In genomic region chr1:77259789-77260188, GRCm38 (mm10) we compare ENCODE assay signal across 16 mouse cellular contexts.
DNase-seq lines count a peak whose midpoint lies in the region; ATAC-seq and TF ChIP-seq lines count a peak whose summit lies in the region.
"Had no signal": no experiment of that assay in that cellular context is flagged by ENCODE, and none has a peak within 500 bp of the region (broad histone marks: within the 10 kb centered on the region; RNA-seq: fewer than 3 reads in every experiment).

No protein-coding gene starts in this region.

- peak overlapping the region; percentile 7 for H3K4me3 ChIP-seq in layer of hippocampus, adult 2 months
- no peak overlapping the region for H3K4me3 ChIP-seq in embryonic facial prominence, embryonic 15.5 days (replicated peaks)
- H3K4me3 ChIP-seq in midbrain, embryonic 10.5 days, result 0 out of 2 replicates have a peak overlapping the region, but pooled peaks have one; percentile 11
- H3K4me3 ChIP-seq in stomach, postnatal 0 days (ENCODE audit: low read depth, low read length), result no peak overlapping the region
- no peak overlapping the region for H3K4me3 ChIP-seq in neural tube, embryonic 15.5 days (replicated peaks)
- H3K4me3 ChIP-seq: intestine, embryonic 15.5 days; limb, embryonic 13.5 days; neural tube, embryonic 12.5 days had no signal

- H3K9me3 ChIP-seq in embryonic facial prominence, embryonic 15.5 days (replicated peaks), result no peaks in the 10 kb centered on the region
- no peaks in the 10 kb centered on the region for H3K9me3 ChIP-seq in midbrain, embryonic 10.5 days (replicated peaks)
- H3K9me3 ChIP-seq in stomach, postnatal 0 days (ENCODE audit: control insufficient read depth, low read length), result no peaks in the 10 kb centered on the region
- H3K9me3 ChIP-seq in neural tube, embryonic 15.5 days (replicated peaks), result no peaks in the 10 kb centered on the region
- H3K9me3 ChIP-seq: intestine, embryonic 15.5 days; limb, embryonic 13.5 days; neural tube, embryonic 12.5 days had no signal

- no peak overlapping the region for H3K9ac ChIP-seq in embryonic facial prominence, embryonic 15.5 days
- no peak overlapping the region for H3K9ac ChIP-seq in stomach, postnatal 0 days (ENCODE audit: low read length)
- H3K9ac ChIP-seq in neural tube, embryonic 15.5 days (replicated peaks), result no peak overlapping the region
- H3K9ac ChIP-seq: intestine, embryonic 15.5 days; limb, embryonic 13.5 days; lung, embryonic 14.5 days; neural tube, embryonic 12.5 days had no signal

- no peak for ATAC-seq in embryonic facial prominence, embryonic 15.5 days (ENCODE audit: insufficient number of reproducible peaks, low FRiP score, low TSS enrichment, low read depth)
- ATAC-seq in stomach, postnatal 0 days (ENCODE audit: low FRiP score, low TSS enrichment), result no peak
- ATAC-seq in neural tube, embryonic 15.5 days (ENCODE audit: low FRiP score), result no peak

- WGBS in embryonic facial prominence, embryonic 15.5 days, result 20% methylated on average over 11 of the region's 11 CpGs
- WGBS in midbrain, embryonic 10.5 days, result 30% methylated on average over 11 of the region's 11 CpGs
- 29% methylated on average over 11 of the region's 11 CpGs for WGBS in stomach, postnatal 0 days
- WGBS in neural tube, embryonic 15.5 days, result 56% methylated on average over 11 of the region's 11 CpGs

- TF ChIP-seq EP300 in stomach, postnatal 0 days (optimal IDR thresholded peaks at IDR 0.05), result no peak

- H3K27ac ChIP-seq in layer of hippocampus, adult 2 months, result no peak overlapping the region
- H3K27ac ChIP-seq in embryonic facial prominence, embryonic 15.5 days (replicated peaks), result no peak overlapping the region; the same call in 1 of the 2 replicates
- H3K27ac ChIP-seq in midbrain, embryonic 10.5 days (replicated peaks), result peak overlapping the region; percentile 61; the same call in 1 of the 2 replicates
- H3K27ac ChIP-seq in stomach, postnatal 0 days (replicated peaks), result no peak overlapping the region
- no peak overlapping the region for H3K27ac ChIP-seq in neural tube, embryonic 15.5 days (replicated peaks)
- H3K27ac ChIP-seq: intestine, embryonic 15.5 days; limb, embryonic 13.5 days; neural tube, embryonic 12.5 days had no signal

- H3K27me3 ChIP-seq in embryonic facial prominence, embryonic 15.5 days, result 0 out of 2 replicates have a peak, but pooled peaks cover 5% of the 10 kb centered on the region
- H3K27me3 ChIP-seq in midbrain, embryonic 10.5 days (ENCODE audit: low read depth, poor library complexity, severe bottlenecking), result peaks cover 8% of the 10 kb centered on the region
- H3K27me3 ChIP-seq in stomach, postnatal 0 days (ENCODE audit: control insufficient read depth, insufficient read depth, low read length), result no peaks in the 10 kb centered on the region
- no peaks in the 10 kb centered on the region for H3K27me3 ChIP-seq in neural tube, embryonic 15.5 days (replicated peaks)
- H3K27me3 ChIP-seq: intestine, embryonic 15.5 days; neural tube, embryonic 12.5 days had no signal

- no peaks in the 10 kb centered on the region for H3K36me3 ChIP-seq in embryonic facial prominence, embryonic 15.5 days
- no peaks in the 10 kb centered on the region for H3K36me3 ChIP-seq in midbrain, embryonic 10.5 days
- H3K36me3 ChIP-seq in stomach, postnatal 0 days (ENCODE audit: control insufficient read depth, insufficient read depth, low read length), result no peaks in the 10 kb centered on the region
- H3K36me3 ChIP-seq in neural tube, embryonic 15.5 days, result no peaks in the 10 kb centered on the region
- H3K36me3 ChIP-seq: intestine, embryonic 15.5 days; limb, embryonic 13.5 days; neural tube, embryonic 12.5 days had no signal

- no peak for TF ChIP-seq CTCF in layer of hippocampus, adult 2 months (conservative IDR thresholded peaks at IDR 0.05)
- no peak for TF ChIP-seq CTCF in stomach, postnatal 0 days (IDR thresholded peaks at IDR 0.05; ENCODE audit: low read depth)

- peaks cover 19% of the 10 kb centered on the region for H3K4me1 ChIP-seq in embryonic facial prominence, embryonic 15.5 days
- peaks cover 20% of the 10 kb centered on the region for H3K4me1 ChIP-seq in midbrain, embryonic 10.5 days
- no peaks in the 10 kb centered on the region for H3K4me1 ChIP-seq in stomach, postnatal 0 days (replicated peaks; ENCODE audit: control insufficient read depth, insufficient read depth)
- 0 out of 2 replicates have a peak, but pooled peaks cover 2% of the 10 kb centered on the region for H3K4me1 ChIP-seq in neural tube, embryonic 15.5 days
- H3K4me1 ChIP-seq: intestine, embryonic 15.5 days; neural tube, embryonic 12.5 days had no signal

- no peak for DNase-seq in layer of hippocampus, adult 2 months (ENCODE audit: low spot score in 2 of 2)
- no peak for DNase-seq in layer of hippocampus, adult 11-12 months (ENCODE audit: low spot score)
- peak; percentile 22 for DNase-seq in midbrain, embryonic 10.5 days (ENCODE audit: low spot score)
- DNase-seq in stomach, postnatal 0 days (ENCODE audit: low spot score), result no peak
- DNase-seq in adrenal gland, postnatal 4 days (ENCODE audit: low spot score in 2 of 2), result no peak
- no peak for DNase-seq in adrenal gland, adult 2 months
- DNase-seq: adrenal gland, postnatal 25 days; cerebellum, adult 18-20 months; kidney, postnatal 25 days; layer of hippocampus, postnatal 36 days; lung, embryonic 14.5 days had no signal

- H3K4me2 ChIP-seq in embryonic facial prominence, embryonic 15.5 days (replicated peaks), result 0 out of 2 replicates have a peak overlapping the region, but pooled peaks have one; percentile 21
- H3K4me2 ChIP-seq in stomach, postnatal 0 days (replicated peaks; ENCODE audit: low read depth), result peak overlapping the region; percentile 15; the same call in 1 of the 2 replicates
- no peak overlapping the region for H3K4me2 ChIP-seq in neural tube, embryonic 15.5 days
- H3K4me2 ChIP-seq: intestine, embryonic 15.5 days; limb, embryonic 13.5 days; lung, embryonic 14.5 days; neural tube, embryonic 12.5 days had no signal

Comparison
In these comparisons a context has a peak if more than half of its experiments do, and no peak if none do; other contexts are left out.
1. H3K4me3 ChIP-seq: peak in layer of hippocampus, adult 2 months (single experiment) and midbrain, embryonic 10.5 days (single experiment); none in embryonic facial prominence, embryonic 15.5 days (single experiment), stomach, postnatal 0 days (single experiment) and neural tube, embryonic 15.5 days (single experiment).